Mouse (Mus musculus) bone marrow, adult 2 months (tissue): ENCODE data around the gene Id2. TPM values are rescaled to one million over a fixed set of nuclear protein-coding genes. Genes with fewer than 3 reads are reported as not detected.

ENCODE experiments used
- H3K27ac ChIP-seq: fragments of 200-500 bp; 2 replicates; pipeline ENCODE4 v1.5.1; 2012; ENCODE audit warnings: low read depth, mild to moderate bottlenecking, control low read depth, inconsistent platforms, low read length; ENCODE audit not compliant: control insufficient read depth, poor library complexity, insufficient read depth
- H3K4me1 ChIP-seq: fragments of 200-500 bp; 2 replicates; pipeline ENCODE4 v1.6.1; 2011; ENCODE audit warnings: low read length; ENCODE audit not compliant: control insufficient read depth, insufficient read depth
- H3K4me3 ChIP-seq: fragments of 200-500 bp; replicated peaks from 2 replicates; pipeline ENCODE3; 2011; ENCODE audit warnings: mild to moderate bottlenecking, low read depth, low read length, control low read depth; ENCODE audit not compliant: control insufficient read depth
- CTCF ChIP-seq: fragments of 200-500 bp; IDR thresholded peaks from 2 replicates; pipeline ENCODE4 v1.5.1; 2011; ENCODE audit warnings: low read length, control low read depth; ENCODE audit not compliant: control insufficient read depth, insufficient read depth
- POLR2A ChIP-seq: fragments of 200-500 bp; IDR thresholded peaks from 2 replicates; pipeline ENCODE4 v1.6.1; 2011; ENCODE audit warnings: low read depth, mild to moderate bottlenecking, control low read depth, low read length, borderline replicate concordance; ENCODE audit not compliant: control insufficient read depth
- WGBS: fragments of 180-500 bp; shearing (Covaris S2); methylation state at CpG from one replicate; pipeline ENCODE4 v1.1.7; 2018; 5-methylcytosine and 5-hydroxymethylcytosine counted together
- polyA plus RNA-seq: library from polyadenylated mRNA; stranded (reverse); fragments of >200 nt; gene quantifications from 2 replicates; pipeline ENCODE4 v1.2.4, GENCODE M21; 2011; ENCODE audit warnings: low replicate concordance; ENCODE audit not compliant: missing spikeins, insufficient read depth, insufficient read length

Id2 gene
- polyA plus RNA-seq, 1 experiment = 39.6 TPM

DNA sequence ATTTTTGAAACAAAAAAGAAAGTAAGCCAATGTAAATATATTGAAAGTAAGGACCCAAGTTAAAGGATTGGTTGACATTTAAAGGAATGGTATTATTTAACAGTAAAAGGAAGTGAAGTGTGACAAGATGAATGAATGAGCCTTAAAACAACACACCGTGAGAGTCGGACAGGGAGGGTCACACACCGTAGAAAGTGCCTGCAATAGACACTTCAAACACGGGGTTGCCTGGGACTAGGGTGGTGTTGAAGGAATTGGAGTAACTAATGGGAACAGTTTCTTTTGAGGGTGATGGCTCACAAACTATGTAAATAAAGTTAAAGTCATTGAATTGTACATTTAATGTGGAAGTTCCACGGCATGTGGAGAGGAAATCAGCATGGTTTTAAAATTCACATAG, 47.7 kb downstream of the Id2 start:
- no peak overlapping the region for H3K27ac ChIP-seq
- WGBS = 75% methylated on average over 5 of the region's 5 CpGs
- TF ChIP-seq CTCF (no peak), POLR2A (no peak)

DNA sequence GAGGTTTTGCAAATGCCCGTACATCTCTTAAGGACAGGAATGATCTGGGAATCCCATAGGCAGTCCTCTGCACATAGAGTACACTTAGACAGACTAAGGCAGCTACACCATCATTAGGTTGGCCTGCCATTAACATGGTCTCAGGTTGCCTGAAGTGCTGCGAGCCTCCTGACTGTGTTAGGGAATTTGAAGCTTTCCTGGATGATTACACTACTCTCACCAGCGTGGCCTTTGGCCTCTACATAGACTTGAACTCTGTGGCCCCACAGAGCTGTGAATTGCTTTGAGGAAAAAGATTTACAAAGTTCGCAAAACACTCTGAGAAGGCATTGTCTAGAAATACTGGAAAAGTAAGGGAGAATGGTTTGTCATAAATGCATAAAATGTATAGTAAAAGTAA, 52.4 kb downstream of the Id2 start:
- Histone ChIP-seq H3K4me3 (no peak overlapping the region), H3K4me1 (no peaks in the 10 kb centered on the region), H3K27ac (no peak overlapping the region)
- no peak for TF ChIP-seq CTCF
- TF ChIP-seq POLR2A = no peak
- 87% methylated on average over 4 of the region's 4 CpGs for WGBS

More for the DNA sequence above, 47.7 kb downstream of the Id2 start:
- no peaks in the 10 kb centered on the region for H3K4me1 ChIP-seq
- no peak overlapping the region for H3K4me3 ChIP-seq

GRCm38 (mm10) chr12:25044056-25044455, 52.9 kb downstream of the Id2 start:
- TF ChIP-seq CTCF (no peak), POLR2A (no peak)
- H3K4me1 ChIP-seq = no peaks in the 10 kb centered on the region
- WGBS = 84% methylated on average over 2 of the region's 2 CpGs

More at GRCm38 (mm10) chr12:25044056-25044455, 52.9 kb downstream of the Id2 start:
- no peak overlapping the region for H3K27ac ChIP-seq
- no peak overlapping the region for H3K4me3 ChIP-seq

Other genes starting within 250 kb of the Id2 start
- 10.4 and 33.2 TPM in 2 replicates for gene Kidins220, start 122.2 kb downstream of the Id2 start, polyA plus RNA-seq